Mouse (Mus musculus): ENCODE measurements around the gene Pheta2. TPM values are rescaled to one million over a fixed set of nuclear protein-coding genes. Genes with fewer than 3 reads are reported as not detected.

Pheta2 gene
- total and polyA plus RNA-seq, 2 experiments from 2014 or later = 1.1 to 1.4 TPM

- no peaks in the 10 kb centered on the region for H3K4me1 ChIP-seq (ENCODE audit: insufficient read depth)
- no peaks in the 10 kb centered on the region for H3K36me3 ChIP-seq (ENCODE audit: insufficient read depth)
- DNase-seq (no peak), ATAC-seq (no peak)
- 94% methylated on average over 4 of the region's 4 CpGs for WGBS
- no peaks in the 10 kb centered on the region for H3K27me3 ChIP-seq (ENCODE audit: insufficient read depth, low read length)
- TF ChIP-seq CTCF (IDR thresholded peaks at IDR 0.05; ENCODE audit: low read depth) = no peak
- H3K9ac ChIP-seq = no peak overlapping the region
- H3K4me2 ChIP-seq (ENCODE audit: low read depth) = no peak overlapping the region
- H3K27ac ChIP-seq (ENCODE audit: low read depth, low read length) = no peak overlapping the region
- no peaks in the 10 kb centered on the region for H3K9me3 ChIP-seq (ENCODE audit: low read length)
- no peak overlapping the region for H3K4me3 ChIP-seq (ENCODE audit: low read depth, low read length)
Measured at GRCm38 (mm10) chr15:82368146-82368545, 29.4 kb downstream of the Pheta2 start.

- H3K27me3 ChIP-seq (ENCODE audit: insufficient read depth, low read length) = no peaks in the 10 kb centered on the region
- H3K4me2 ChIP-seq (ENCODE audit: low read depth) = no peak overlapping the region
- H3K4me3 ChIP-seq (ENCODE audit: low read depth, low read length) = no peak overlapping the region
- no peaks in the 10 kb centered on the region for H3K4me1 ChIP-seq (ENCODE audit: insufficient read depth)
- no peak for TF ChIP-seq CTCF (IDR thresholded peaks at IDR 0.05; ENCODE audit: low read depth)
- no peak for ATAC-seq
- H3K9ac ChIP-seq = no peak overlapping the region
- WGBS = 86% methylated on average over 1 of the region's 1 CpGs
- H3K9me3 ChIP-seq (ENCODE audit: low read length) = no peaks in the 10 kb centered on the region
- H3K36me3 ChIP-seq (ENCODE audit: insufficient read depth) = no peaks in the 10 kb centered on the region
- no peak for DNase-seq
- H3K27ac ChIP-seq (ENCODE audit: low read depth, low read length) = no peak overlapping the region
Measured at GRCm38 (mm10) chr15:82368851-82369250, 30.1 kb downstream of the Pheta2 start.

- Histone ChIP-seq H3K4me1 (ENCODE audit: insufficient read depth) (peaks cover 9% of the 10 kb centered on the region; the same call in 1 of the 2 replicates), H3K36me3 (ENCODE audit: insufficient read depth) (no peaks in the 10 kb centered on the region), H3K9me3 (ENCODE audit: low read length) (no peaks in the 10 kb centered on the region), H3K4me2 (ENCODE audit: low read depth) (no peak overlapping the region), H3K27me3 (ENCODE audit: insufficient read depth, low read length) (no peaks in the 10 kb centered on the region), H3K27ac (ENCODE audit: low read depth, low read length) (no peak overlapping the region), H3K4me3 (ENCODE audit: low read depth, low read length) (no peak overlapping the region), H3K9ac (no peak overlapping the region)
- DNase-seq (no peak), ATAC-seq (no peak)
- WGBS = 90% methylated on average over 6 of the region's 6 CpGs
- no peak for TF ChIP-seq CTCF (IDR thresholded peaks at IDR 0.05; ENCODE audit: low read depth)
Measured at GRCm38 (mm10) chr15:82372446-82372845, 33.7 kb downstream of the Pheta2 start.

DNA sequence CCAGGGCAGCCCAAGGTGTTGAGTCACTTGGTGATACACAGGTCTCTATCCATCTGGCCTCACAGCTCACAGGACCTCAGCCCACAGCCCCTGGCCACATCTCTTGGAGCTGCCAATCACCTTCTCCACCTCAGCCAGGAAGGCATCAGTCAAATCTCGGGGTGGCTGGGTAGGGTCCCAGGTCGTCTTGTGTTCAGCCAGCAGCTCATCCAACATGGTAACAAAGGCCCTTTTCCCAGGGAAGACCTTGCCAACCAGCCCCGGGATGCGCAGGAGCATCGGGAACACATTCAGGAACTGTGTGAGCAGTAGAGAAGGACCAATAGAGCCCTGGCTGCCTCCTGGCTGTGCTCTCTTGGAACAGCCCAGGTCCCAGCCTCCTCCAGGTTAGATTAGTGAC, 34.2 kb downstream of the Pheta2 start:
- no peak overlapping the region for H3K4me3 ChIP-seq (ENCODE audit: low read depth, low read length)
- DNase-seq (no peak), ATAC-seq (no peak)
- H3K9me3 ChIP-seq (ENCODE audit: low read length) = no peaks in the 10 kb centered on the region
- H3K9ac ChIP-seq = no peak overlapping the region
- WGBS = 89% methylated on average over 5 of the region's 5 CpGs
- peaks cover 9% of the 10 kb centered on the region; the same call in 1 of the 2 replicates for H3K4me1 ChIP-seq (ENCODE audit: insufficient read depth)
- H3K27ac ChIP-seq (ENCODE audit: low read depth, low read length) = no peak overlapping the region
- no peaks in the 10 kb centered on the region for H3K36me3 ChIP-seq (ENCODE audit: insufficient read depth)
- no peak overlapping the region for H3K4me2 ChIP-seq (ENCODE audit: low read depth)
- H3K27me3 ChIP-seq (ENCODE audit: insufficient read depth, low read length) = no peaks in the 10 kb centered on the region
- no peak for TF ChIP-seq CTCF (IDR thresholded peaks at IDR 0.05; ENCODE audit: low read depth)

- Histone ChIP-seq H3K4me3 (ENCODE audit: low read depth, low read length) (no peak overlapping the region), H3K36me3 (ENCODE audit: insufficient read depth) (no peaks in the 10 kb centered on the region), H3K4me2 (ENCODE audit: low read depth) (no peak overlapping the region), H3K9ac (no peak overlapping the region), H3K27me3 (ENCODE audit: insufficient read depth, low read length) (no peaks in the 10 kb centered on the region), H3K4me1 (ENCODE audit: insufficient read depth) (peaks cover 9% of the 10 kb centered on the region; the same call in 1 of the 2 replicates), H3K9me3 (ENCODE audit: low read length) (no peaks in the 10 kb centered on the region), H3K27ac (ENCODE audit: low read depth, low read length) (no peak overlapping the region)
- no peak for TF ChIP-seq CTCF (IDR thresholded peaks at IDR 0.05; ENCODE audit: low read depth)
- ATAC-seq (no peak), DNase-seq (no peak)
- 77% methylated on average over 5 of the region's 5 CpGs for WGBS
Measured at GRCm38 (mm10) chr15:82374437-82374836, 35.7 kb downstream of the Pheta2 start.

DNA sequence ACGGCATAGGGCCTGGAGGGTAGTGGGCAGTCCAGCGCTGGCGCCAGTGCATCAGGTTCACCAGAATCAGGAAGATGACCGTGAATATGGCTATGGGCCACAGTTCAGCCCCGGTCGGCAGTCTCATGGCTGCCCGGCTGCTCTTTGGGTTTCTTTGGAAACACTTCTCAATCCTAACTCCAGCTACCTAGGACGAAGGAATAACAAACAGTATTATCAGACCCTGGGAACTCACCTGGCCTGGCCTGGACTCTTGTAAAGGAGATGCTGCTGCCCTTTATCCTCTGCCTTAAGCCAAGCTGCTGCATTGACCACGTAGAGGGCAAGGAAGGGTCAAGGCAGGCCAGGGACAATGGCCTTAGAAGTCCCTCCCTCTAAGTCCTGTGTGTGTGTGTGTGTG, 37.1 kb downstream of the Pheta2 start:
- H3K27ac ChIP-seq (ENCODE audit: low read depth, low read length) = peak overlapping the region; percentile 74; the same call in 1 of the 2 replicates
- no peaks in the 10 kb centered on the region for H3K9me3 ChIP-seq (ENCODE audit: low read length)
- 86% methylated on average over 9 of the region's 9 CpGs for WGBS
- TF ChIP-seq CTCF (IDR thresholded peaks at IDR 0.05; ENCODE audit: low read depth) = no peak
- no peaks in the 10 kb centered on the region for H3K27me3 ChIP-seq (ENCODE audit: insufficient read depth, low read length)
- H3K4me3 ChIP-seq (ENCODE audit: low read depth, low read length) = no peak overlapping the region
- H3K9ac ChIP-seq = no peak overlapping the region
- DNase-seq (no peak), ATAC-seq (no peak)
- H3K4me2 ChIP-seq (ENCODE audit: low read depth) = no peak overlapping the region
- peaks cover 9% of the 10 kb centered on the region; the same call in 1 of the 2 replicates for H3K4me1 ChIP-seq (ENCODE audit: insufficient read depth)
- no peaks in the 10 kb centered on the region for H3K36me3 ChIP-seq (ENCODE audit: insufficient read depth)

- Histone ChIP-seq H3K27me3 (ENCODE audit: insufficient read depth, low read length) (no peaks in the 10 kb centered on the region), H3K9ac (no peak overlapping the region), H3K4me2 (ENCODE audit: low read depth) (no peak overlapping the region), H3K9me3 (ENCODE audit: low read length) (no peaks in the 10 kb centered on the region), H3K4me1 (ENCODE audit: insufficient read depth) (peaks cover 9% of the 10 kb centered on the region; the same call in 1 of the 2 replicates), H3K27ac (ENCODE audit: low read depth, low read length) (peak overlapping the region; percentile 74), H3K36me3 (ENCODE audit: insufficient read depth) (no peaks in the 10 kb centered on the region), H3K4me3 (ENCODE audit: low read depth, low read length) (no peak overlapping the region)
- peak; percentile 64 for ATAC-seq
- 32% methylated on average over 17 of the region's 17 CpGs for WGBS
- peak; percentile 70 for DNase-seq
- no peak for TF ChIP-seq CTCF (IDR thresholded peaks at IDR 0.05; ENCODE audit: low read depth)
Measured at GRCm38 (mm10) chr15:82376393-82377138, 37.8 kb downstream of the Pheta2 start.

Data from forebrain, postnatal 0 days (tissue).